ENCODE assay signal across 9 mouse cellular contexts in genomic region chr19:28964552-28964903, GRCm38 (mm10). TPM values are rescaled to one million over a fixed set of nuclear protein-coding genes. Genes with fewer than 3 reads are reported as not detected.
DNase-seq lines count a peak whose midpoint lies in the region; ATAC-seq and TF ChIP-seq lines count a peak whose summit lies in the region.
"Had no signal": no experiment of that assay in that cellular context is flagged by ENCODE, and none has a peak within 500 bp of the region (broad histone marks: within the 10 kb centered on the region; RNA-seq: fewer than 3 reads in every experiment).

No protein-coding gene starts in this region.

- H3K9ac ChIP-seq in kidney, embryonic 16.5 days (replicated peaks; ENCODE audit: low read length): peak overlapping the region; percentile 88
- peak overlapping the region; percentile 90 for H3K9ac ChIP-seq in hindbrain, embryonic 15.5 days
- H3K9ac ChIP-seq in midbrain, embryonic 15.5 days: peak overlapping the region; percentile 76

- TF ChIP-seq CTCF in cortical plate, adult 2 months (IDR thresholded peaks at IDR 0.05; ENCODE audit: extremely low read depth, insufficient read depth, low read length): no peak

- no peaks in the 10 kb centered on the region for H3K36me3 ChIP-seq in kidney, embryonic 16.5 days (ENCODE audit: insufficient read depth, low read length)
- no peaks in the 10 kb centered on the region for H3K36me3 ChIP-seq in hindbrain, embryonic 15.5 days
- no peaks in the 10 kb centered on the region for H3K36me3 ChIP-seq in midbrain, embryonic 15.5 days (replicated peaks)

- no peak for DNase-seq in kidney, postnatal 25 days
- DNase-seq in right cerebral cortex, postnatal 36 days (ENCODE audit: low spot score in 2 of 2): no peak
- no peak for DNase-seq in adrenal gland, postnatal 36 days

- no peak for TF ChIP-seq POLR2A in cortical plate, adult 2 months (IDR thresholded peaks at IDR 0.05; ENCODE audit: extremely low read depth, insufficient read depth, low read length)

- 6% methylated on average over 16 of the region's 16 CpGs for WGBS in kidney, embryonic 16.5 days
- 5% methylated on average over 16 of the region's 16 CpGs for WGBS in hindbrain, embryonic 15.5 days
- 2% methylated on average over 16 of the region's 16 CpGs for WGBS in midbrain, embryonic 15.5 days

- no peak; the same call in 1 of the 2 replicates for ATAC-seq in kidney, embryonic 16.5 days (ENCODE audit: low FRiP score, low TSS enrichment)
- peak; percentile 43 for ATAC-seq in hindbrain, embryonic 15.5 days (ENCODE audit: low FRiP score, low read depth)
- peak; percentile 35 for ATAC-seq in midbrain, embryonic 15.5 days (replicated peaks)
- no peak for ATAC-seq in megakaryocyte-erythroid progenitor cell, adult 5-6 weeks (replicated peaks; ENCODE audit: low FRiP score, low TSS enrichment, poor library complexity, severe bottlenecking)

- no peaks in the 10 kb centered on the region for H3K9me3 ChIP-seq in kidney, embryonic 16.5 days (ENCODE audit: low read length)
- no peaks in the 10 kb centered on the region for H3K9me3 ChIP-seq in hindbrain, embryonic 15.5 days
- no peaks in the 10 kb centered on the region for H3K9me3 ChIP-seq in midbrain, embryonic 15.5 days

- no peak overlapping the region for H3K27ac ChIP-seq in kidney, embryonic 16.5 days (ENCODE audit: low read length)
- peak overlapping the region; percentile 99 for H3K27ac ChIP-seq in cortical plate, adult 2 months (ENCODE audit: insufficient read depth, low read length)
- peak overlapping the region; percentile 91 for H3K27ac ChIP-seq in hindbrain, embryonic 15.5 days (replicated peaks)
- peak overlapping the region; percentile 82 for H3K27ac ChIP-seq in midbrain, embryonic 15.5 days

- peak overlapping the region; percentile 87 for H3K4me2 ChIP-seq in kidney, embryonic 16.5 days (replicated peaks; ENCODE audit: low read depth, low read length)
- peak overlapping the region; percentile 94 for H3K4me2 ChIP-seq in hindbrain, embryonic 15.5 days
- H3K4me2 ChIP-seq in midbrain, embryonic 15.5 days: peak overlapping the region; percentile 70

- peaks cover 16% of the 10 kb centered on the region for H3K4me1 ChIP-seq in kidney, embryonic 16.5 days (ENCODE audit: insufficient read depth, low read length)
- peaks cover 8% of the 10 kb centered on the region for H3K4me1 ChIP-seq in cortical plate, adult 2 months (ENCODE audit: control insufficient read depth, insufficient read depth, low read length)
- H3K4me1 ChIP-seq in hindbrain, embryonic 15.5 days (replicated peaks): peaks cover 29% of the 10 kb centered on the region
- peaks cover 22% of the 10 kb centered on the region for H3K4me1 ChIP-seq in midbrain, embryonic 15.5 days

- H3K27me3 ChIP-seq in kidney, embryonic 16.5 days (ENCODE audit: insufficient read depth, low read length): no peaks in the 10 kb centered on the region
- no peaks in the 10 kb centered on the region for H3K27me3 ChIP-seq in hindbrain, embryonic 15.5 days
- H3K27me3 ChIP-seq in midbrain, embryonic 15.5 days (replicated peaks): no peaks in the 10 kb centered on the region

- H3K4me3 ChIP-seq in kidney, embryonic 16.5 days (ENCODE audit: low read length): peak overlapping the region; percentile 85
- H3K4me3 ChIP-seq in cortical plate, adult 2 months (ENCODE audit: insufficient read depth, low read length): peak overlapping the region; percentile 99
- H3K4me3 ChIP-seq in hindbrain, embryonic 15.5 days: peak overlapping the region; percentile 86
- peak overlapping the region; percentile 63 for H3K4me3 ChIP-seq in midbrain, embryonic 15.5 days

RNA-seq across cellular contexts. Expression of gene Plpp6, which starts 0.8 kb away (rescaled TPM):
- 9.8 and 10.3 TPM in 2 replicates for polyA plus RNA-seq in kidney, embryonic 16.5 days (2015; fragmentation: Nextera tagmentation; extraction: Ambion mirVana)
- polyA plus RNA-seq in cortical plate, adult 2 months (2012; rRNA removed): 21.3 and 21.8 TPM in 2 replicates
- polyA plus RNA-seq in hindbrain, embryonic 15.5 days (2015; fragmentation: Nextera tagmentation; extraction: Ambion mirVana): 12.2 and 13.6 TPM in 2 replicates
- polyA plus RNA-seq in midbrain, embryonic 15.5 days (2015; fragmentation: Nextera tagmentation; extraction: Ambion mirVana): 13.2 and 14.3 TPM in 2 replicates
- 3.5 and 6.2 TPM in 2 replicates for total RNA-seq in megakaryocyte-erythroid progenitor cell, adult 5-6 weeks (2014; fragmentation: Nextera tagmentation)
- total RNA-seq in megakaryocyte-erythroid progenitor cell, adult 5-6 weeks (2017): 3.7 and 4.8 TPM in 2 replicates
- total RNA-seq in adrenal gland, postnatal 36 days (2021): 10 to 100 TPM; 25.4 to 43.7 TPM

RNA-seq across cellular contexts. Expression of gene 4430402I18Rik, which starts 3.1 kb away (rescaled TPM):
- polyA plus RNA-seq in kidney, embryonic 16.5 days (2015; fragmentation: Nextera tagmentation; extraction: Ambion mirVana): 3.4 and 4.2 TPM in 2 replicates
- polyA plus RNA-seq in cortical plate, adult 2 months (2012; rRNA removed): 6.2 and 7.6 TPM in 2 replicates
- polyA plus RNA-seq in hindbrain, embryonic 15.5 days (2015; fragmentation: Nextera tagmentation; extraction: Ambion mirVana): 0.72 and 1.7 TPM in 2 replicates
- polyA plus RNA-seq in midbrain, embryonic 15.5 days (2015; fragmentation: Nextera tagmentation; extraction: Ambion mirVana): 0.92 and 1.3 TPM in 2 replicates
- total RNA-seq in megakaryocyte-erythroid progenitor cell, adult 5-6 weeks (2014; fragmentation: Nextera tagmentation): not detected in 2 replicates
- not detected in 2 replicates for total RNA-seq in megakaryocyte-erythroid progenitor cell, adult 5-6 weeks (2017)
- total RNA-seq in adrenal gland, postnatal 36 days (2021): 1 to 10 TPM; 3.2 to 8.6 TPM
- total RNA-seq: hematopoietic stem cell, adult 5-6 weeks had no signal

RNA-seq across cellular contexts. Expression of gene Cdc37l1, which starts 25.6 kb away (rescaled TPM):
- polyA plus RNA-seq in kidney, embryonic 16.5 days (2015; fragmentation: Nextera tagmentation; extraction: Ambion mirVana): 35.7 and 43.6 TPM in 2 replicates
- 68.7 and 71.2 TPM in 2 replicates for polyA plus RNA-seq in cortical plate, adult 2 months (2012; rRNA removed)
- 42.1 and 47.1 TPM in 2 replicates for polyA plus RNA-seq in hindbrain, embryonic 15.5 days (2015; fragmentation: Nextera tagmentation; extraction: Ambion mirVana)
- 49.4 and 50.8 TPM in 2 replicates for polyA plus RNA-seq in midbrain, embryonic 15.5 days (2015; fragmentation: Nextera tagmentation; extraction: Ambion mirVana)
- total RNA-seq in megakaryocyte-erythroid progenitor cell, adult 5-6 weeks (2014; fragmentation: Nextera tagmentation): 38.7 and 48.9 TPM in 2 replicates
- total RNA-seq in megakaryocyte-erythroid progenitor cell, adult 5-6 weeks (2017): 37.6 and 40.9 TPM in 2 replicates
- total RNA-seq in adrenal gland, postnatal 36 days (2021): 10 to 100 TPM; 43.4 to 52.5 TPM

Comparison
In these comparisons a context has a peak if more than half of its experiments do, and no peak if none do; other contexts are left out.
1. ATAC-seq: peak in hindbrain, embryonic 15.5 days (single experiment) and midbrain, embryonic 15.5 days (single experiment); none in kidney, embryonic 16.5 days (single experiment) and megakaryocyte-erythroid progenitor cell, adult 5-6 weeks (single experiment).
2. Peak in every context shown above with its lines, with median percentiles within 50 percentile points of each other: H3K4me2 ChIP-seq, H3K4me3 ChIP-seq and H3K9ac ChIP-seq.